Mouse (Mus musculus) left cerebral cortex, postnatal 25 days (tissue): ENCODE measurements at regions not wholly inside any gene's neighbourhood (a gene's known extent, or its start where the extent isn't known, plus 50 kb on each side); places are given as distances from the start of the nearest gene placed in this dataset.

Source experiments
- DNase-seq, 2 experiments: peaks; one replicate each; pipeline ENCODE4 v3.0.0; 2022; ENCODE audit warnings: low spot score in 2 of 2, mixed read lengths in 1 of 2
- intact Hi-C: fragments of 180-260 bp; cut with DNase I; formaldehyde crosslinking; loops from one replicate; pipeline ENCODE4 v1.15.1; 2025

DNA sequence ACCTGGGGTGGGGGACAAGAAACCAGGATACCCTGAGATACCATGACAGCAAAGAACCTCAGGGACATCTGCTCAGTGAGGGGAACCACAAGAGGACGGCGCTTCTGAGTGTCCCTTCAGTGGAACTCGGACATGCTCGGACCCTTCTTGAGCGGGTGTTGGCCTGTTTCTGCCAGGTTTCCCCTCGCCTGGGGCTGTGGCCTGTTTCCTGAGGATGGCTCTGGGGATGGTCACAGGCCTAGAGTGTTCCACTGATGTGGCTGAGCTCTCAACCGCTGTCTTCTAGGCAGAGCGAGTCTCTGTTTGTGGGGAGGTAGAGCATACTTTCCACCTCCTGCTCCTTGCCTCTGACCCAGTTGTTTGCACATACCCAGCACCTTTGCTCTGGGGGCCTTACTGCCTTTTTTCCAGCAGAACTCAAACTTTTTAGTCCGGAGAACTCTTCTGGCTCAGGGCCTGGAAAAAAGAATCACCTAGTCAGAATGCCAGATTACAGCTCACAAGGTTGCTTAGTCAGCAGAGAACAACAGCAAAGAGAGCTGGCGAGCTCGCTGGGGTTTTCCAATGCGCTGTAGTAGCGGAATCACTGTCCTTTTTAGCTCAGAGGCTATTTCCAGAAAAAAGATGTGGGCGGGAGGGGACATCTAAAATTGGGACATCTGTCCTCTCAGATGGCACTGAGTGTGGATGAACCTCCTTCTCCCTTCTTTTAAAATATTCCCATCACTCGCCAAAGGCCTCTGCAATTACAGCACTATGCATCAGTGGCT lies 65.3 kb downstream of the Med10 start:
- intact Hi-C loops, result loop anchor here (5.0 kb wide), 1 partner anchor 130 kb away; the partner anchor contains the start of gene Ube2ql1
- peak; percentile 49 to 94 for DNase-seq

DNA sequence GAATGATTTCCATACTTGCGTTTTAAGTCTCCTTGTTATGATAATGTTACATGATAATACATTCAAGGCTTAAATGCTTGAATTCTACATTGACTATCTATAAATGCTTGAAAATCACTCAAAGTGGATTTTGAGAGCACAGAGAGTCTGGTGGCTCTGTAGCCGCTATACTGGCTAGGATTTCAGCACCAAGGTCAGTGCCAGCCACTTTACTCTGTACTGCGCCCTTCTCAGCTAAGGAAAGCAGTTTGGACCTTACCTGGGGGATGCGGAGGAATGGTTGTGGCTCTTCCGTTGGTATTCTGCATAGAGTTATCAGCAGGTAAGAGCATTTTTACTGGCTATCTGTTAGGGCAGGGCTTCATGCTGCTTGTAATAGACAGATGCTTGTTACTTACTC lies 94.3 kb downstream of the Med10 start:
- intact Hi-C loops, result no loop called here
- no peak for DNase-seq

DNA sequence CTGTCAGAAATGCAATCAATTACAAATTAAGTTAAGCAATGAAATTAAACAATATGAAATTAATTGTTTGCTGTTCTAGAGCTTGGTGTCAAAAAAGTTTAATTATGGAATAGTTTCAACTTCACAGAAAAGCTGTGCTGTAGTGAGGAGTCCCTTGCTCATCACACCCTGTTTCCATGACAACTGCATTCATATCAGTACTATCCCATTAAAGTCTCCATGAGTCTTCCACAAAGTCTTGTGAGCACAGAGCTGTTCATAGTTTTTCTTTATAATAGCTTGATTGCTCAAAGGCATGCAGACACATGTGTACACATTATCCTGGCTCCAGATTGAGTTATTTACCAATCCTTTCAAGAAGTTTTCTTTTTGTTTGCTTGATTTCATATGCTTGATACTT lies 98.9 kb downstream of the Med10 start:
- DNase-seq, result no peak
- intact Hi-C loops, result no loop called here

DNA sequence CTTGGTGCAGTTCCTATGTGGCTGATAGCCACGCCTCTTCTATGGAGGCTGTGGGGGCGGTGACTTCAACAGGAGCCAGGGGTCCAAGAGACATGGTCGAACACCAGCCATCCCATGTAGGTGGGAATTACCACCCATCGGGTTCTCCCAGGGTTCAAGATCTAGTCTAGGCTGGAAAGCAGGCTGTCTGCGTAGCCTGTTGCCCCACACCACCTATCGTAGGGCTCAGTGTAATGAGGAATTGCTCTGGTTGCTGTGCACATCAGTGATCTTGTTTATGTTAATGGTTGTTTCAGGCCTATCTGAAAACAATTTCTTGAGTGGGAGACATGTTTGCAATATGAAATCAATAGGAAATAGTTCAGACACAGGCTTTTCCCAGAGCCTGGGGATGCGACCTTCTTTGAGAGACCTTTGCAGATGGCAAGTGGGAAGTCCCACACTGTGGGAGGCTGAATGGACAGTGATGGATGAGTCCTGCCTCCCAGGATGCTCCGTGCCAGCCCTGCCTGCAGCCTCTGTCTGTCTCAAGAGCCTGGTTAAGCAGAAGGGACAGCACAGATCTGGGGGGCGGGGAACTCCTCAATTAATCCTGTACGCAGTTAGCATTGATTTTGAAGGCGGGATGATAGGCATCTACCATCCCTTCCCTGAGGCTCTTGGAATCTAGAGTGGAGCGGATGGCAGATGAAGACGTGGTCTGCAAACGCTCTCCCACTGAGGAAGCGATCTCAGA lies 104.8 kb downstream of the Med10 start:
- intact Hi-C loops, result no loop called here
- DNase-seq, result no peak

DNA sequence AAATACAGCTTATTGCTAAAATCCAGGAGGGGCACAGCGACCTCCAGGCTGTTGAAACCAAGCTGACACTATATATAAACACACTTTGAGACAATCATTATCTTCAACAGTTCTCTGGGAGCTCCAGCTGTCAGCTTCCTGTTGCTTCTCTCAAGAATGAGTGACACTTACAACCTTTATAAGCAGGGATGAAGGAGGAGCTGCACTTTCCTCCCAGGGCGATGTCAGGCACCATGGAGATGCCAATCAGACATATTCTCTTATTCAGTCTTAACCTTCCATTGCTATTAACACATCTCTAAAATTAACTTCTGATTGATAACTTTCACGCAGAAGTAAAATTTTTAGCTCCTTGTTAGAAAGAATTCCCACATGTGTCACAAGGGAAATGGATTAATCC lies 113.6 kb downstream of the Med10 start:
- intact Hi-C loops, result no loop called here
- no peak for DNase-seq

DNA sequence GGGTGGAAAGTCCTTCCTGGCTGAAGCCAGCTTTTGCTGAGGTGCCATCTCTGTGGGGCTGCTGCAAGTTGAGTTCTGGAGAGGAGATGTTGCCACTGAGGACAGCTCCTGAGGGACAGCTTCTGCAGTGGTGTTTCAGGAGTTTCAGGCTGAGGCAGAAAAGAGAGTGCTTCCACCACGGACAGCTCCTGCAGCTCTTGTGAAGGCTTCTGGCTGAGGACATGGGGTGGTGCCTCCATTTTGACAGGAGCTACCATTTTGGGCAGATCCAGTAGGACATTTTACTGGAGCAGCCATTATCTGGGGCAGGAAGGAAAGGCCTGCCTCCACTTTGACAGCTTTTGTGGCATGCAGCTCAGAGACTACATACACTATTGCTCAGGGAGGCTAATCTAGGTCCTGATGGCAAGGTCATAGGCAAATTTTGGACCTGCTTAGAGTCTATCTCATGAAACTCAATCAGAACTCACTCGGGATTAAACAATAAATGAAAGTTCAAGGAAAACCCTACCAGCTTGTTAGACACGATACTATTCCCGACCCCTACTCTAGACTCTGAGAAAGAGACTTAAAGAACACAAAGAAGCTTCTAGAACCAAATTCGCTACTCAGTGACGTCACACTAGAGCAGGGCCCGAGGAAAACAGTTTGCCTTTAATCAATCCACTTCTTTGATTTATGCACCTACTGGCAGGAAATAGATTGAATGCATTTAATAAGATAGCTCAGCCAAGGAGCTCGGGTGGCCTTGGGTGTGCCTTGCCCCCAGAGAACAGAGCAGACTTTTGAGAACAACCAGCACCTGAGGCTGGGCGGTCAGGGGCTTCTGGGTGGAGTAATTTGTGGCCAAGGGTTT lies 130.7 kb downstream of the Med10 start:
- DNase-seq, result no peak
- intact Hi-C loops, result no loop called here

DNA sequence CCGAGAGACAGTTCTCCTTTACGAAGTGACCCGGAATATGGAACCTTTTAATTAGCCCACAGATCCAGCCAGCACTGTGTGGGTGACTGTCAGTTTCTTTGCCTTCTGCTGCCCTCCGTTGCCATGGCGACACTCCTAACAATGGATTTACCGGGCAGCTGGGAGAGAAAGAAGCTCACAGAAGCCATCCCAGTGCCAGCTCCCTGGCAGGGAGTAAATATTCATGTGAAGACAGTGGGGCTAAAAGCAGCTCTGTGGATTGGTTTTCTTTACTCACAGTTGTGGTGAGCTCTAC lies 131.3 kb downstream of the Med10 start:
- peak; percentile 70 to 81 for DNase-seq
- intact Hi-C loops, result no loop called here

DNA sequence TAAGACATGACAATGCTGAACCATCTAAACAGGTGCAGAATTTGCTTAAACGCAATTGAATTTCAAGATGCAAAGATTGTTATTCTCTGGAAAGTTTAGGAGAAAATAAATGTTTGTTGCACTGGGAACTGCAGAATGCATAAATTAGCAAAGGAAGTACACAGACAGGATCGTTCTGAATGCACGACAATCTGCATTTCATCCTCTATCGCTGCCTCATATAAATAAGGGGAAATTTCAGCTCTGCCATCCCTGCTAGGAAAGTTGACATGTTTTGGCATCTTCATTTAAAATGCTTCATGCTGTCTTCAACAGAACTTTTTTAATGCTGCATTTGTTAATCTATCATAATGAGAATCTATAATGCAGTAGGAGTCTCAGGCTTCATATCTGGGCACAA lies 137.6 kb downstream of the Med10 start:
- DNase-seq, result no peak
- intact Hi-C loops, result no loop called here

DNA sequence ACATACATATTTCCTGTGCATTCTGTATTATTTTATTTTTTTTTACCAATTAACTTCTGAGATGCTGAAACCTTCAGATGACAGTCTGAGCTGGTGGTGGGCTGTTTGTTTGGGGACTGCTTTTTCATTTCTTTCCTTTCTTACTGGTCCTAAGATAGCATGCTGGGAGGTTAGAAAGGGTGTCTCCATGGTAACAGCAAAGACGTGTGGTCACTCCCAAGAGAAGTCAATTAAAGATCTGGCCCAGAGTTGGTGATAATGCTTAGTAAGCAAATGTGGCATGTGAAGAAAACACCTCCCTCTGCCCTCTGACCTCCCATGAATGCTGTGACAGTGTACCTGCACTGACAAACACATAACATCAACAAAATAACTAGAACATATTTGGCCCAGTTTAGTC lies 142.5 kb downstream of the Med10 start:
- intact Hi-C loops, result no loop called here
- no peak for DNase-seq

DNA sequence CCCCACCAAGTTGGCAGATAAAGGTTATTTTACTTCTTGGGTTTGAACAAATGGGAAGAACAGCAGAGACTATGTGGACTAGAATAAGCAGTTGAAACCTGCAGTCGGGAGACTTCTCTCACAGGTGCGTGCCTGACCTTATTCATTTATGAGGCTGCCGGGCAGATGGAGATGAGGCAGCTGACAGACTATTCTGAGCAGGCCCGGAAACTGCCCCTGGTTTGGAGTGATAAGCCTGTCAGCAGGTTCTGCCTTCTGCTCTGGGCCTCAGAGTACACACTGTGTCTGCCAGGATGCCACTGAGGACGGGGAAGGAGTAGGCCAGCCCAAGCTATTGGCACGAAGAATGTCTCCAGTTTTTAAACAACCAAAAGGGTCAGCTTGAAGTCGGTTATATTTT lies 144.4 kb downstream of the Med10 start:
- DNase-seq, result no peak
- intact Hi-C loops, result no loop called here

DNA sequence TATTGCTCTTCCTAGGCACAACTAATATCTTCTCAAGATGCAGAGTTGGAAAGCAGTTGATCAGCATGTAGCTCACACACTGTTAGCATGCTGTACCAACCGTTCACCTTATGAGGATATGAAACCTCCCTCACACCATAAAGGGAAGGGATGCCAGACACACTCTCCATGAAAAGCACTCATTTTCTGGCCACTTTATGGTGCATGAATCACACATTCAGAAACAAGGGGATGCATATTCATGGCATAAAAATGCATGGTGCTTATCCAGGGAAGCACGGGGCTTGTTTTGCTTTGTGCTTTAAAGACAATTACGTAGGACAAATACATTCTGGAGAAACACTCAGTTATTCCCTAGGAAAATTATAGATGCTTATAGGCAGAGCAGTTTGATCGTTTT lies 149.9 kb downstream of the Med10 start:
- DNase-seq, result peak in 1 of 2 experiments; percentile 54
- intact Hi-C loops, result no loop called here

DNA sequence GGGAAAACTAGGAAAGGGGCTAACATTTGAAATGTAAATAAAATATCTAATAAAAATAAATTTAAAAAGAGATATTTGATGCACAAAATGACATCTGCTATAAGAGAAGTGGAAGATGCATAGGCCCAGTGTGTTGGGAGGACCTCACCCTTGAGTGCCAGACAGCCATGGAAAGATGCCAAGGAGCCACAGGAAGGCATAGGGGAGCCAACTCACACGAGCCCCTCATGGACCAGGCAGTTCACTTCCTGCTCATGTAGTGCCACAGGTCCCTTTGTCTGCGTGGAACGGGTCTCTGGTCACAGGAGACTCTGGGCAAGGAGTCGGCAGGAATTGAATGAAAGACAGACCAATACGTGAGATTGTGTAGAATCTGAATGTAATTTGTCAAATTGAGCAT lies 152.0 kb downstream of the Med10 start:
- intact Hi-C loops, result no loop called here
- no peak for DNase-seq

DNA sequence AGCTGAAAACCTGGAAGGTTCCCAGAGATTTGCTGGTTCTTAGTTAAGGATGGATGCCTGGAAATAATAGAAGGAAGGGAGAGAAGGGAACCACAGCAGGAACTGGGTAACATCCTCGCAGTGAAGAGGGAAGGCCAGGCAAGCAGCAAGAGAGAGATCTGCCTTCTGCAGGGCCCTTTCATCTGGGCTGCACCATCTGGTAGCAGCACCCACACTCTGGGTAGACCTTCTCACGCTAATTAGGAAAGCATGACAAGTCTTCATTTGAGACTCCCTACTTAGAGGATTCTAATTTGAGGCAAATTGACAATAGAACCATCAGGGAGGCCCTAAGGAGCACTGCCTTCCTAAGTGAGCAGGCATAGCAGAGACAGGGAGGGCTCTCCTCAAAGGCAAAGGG lies 153.3 kb downstream of the Med10 start:
- DNase-seq, result peak in 1 of 2 experiments; percentile 50
- intact Hi-C loops, result no loop called here

DNA sequence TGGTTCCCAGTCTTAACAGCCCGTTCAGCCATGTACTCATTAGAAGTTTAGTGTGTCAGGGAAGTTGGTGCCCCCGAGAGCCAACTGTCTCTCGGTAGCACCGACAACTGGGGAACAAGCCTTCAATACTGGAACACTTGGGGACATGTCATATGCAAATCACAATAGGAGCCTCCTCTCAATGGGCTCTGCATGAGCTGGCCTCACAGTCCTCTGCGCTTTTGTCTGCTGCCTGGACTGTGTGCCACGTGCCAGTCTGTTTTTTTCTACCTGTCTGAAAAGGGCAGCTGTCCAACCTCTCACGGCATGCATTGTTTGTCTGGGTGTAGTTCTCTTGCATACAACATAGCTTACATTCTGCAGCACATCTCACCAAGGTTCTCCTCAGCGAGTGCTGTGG lies 161.7 kb downstream of the Med10 start:
- no peak for DNase-seq

DNA sequence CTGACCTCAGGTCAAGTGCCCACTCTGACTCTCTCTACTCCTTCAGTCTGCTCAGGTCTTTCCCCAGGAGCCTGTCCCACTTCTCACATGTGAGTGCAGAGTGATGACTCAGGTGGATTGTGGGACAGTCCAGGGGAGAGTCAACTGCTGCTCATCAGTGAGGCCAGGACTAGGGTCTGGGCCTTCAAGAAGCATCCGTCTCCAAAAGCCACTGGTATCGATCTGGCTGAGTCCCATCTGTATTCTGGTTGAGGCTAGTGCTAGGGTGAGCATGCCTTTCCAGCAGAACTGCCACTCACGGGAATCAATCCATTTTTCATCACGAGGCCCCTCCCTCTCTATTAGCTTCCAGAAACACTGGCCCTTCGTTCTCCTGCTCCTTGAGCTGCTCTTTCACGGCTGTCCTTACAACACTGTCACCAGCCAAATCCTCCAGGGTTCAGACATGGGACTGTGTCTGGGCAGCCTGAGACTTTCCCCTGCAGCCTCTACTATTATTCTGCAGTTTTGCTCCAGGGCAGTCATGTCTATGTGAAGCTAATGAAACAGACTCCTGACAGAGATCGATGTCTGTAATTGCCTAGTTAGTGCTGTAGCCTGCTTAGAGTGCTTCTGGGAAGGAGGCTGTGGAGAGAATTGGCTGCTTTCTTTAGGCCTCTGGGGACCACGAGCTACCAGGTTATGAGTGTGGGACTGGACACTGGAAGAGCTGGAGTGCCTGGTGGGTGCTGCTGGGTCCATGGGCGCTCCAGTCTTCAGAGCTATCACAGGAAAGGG lies 169.3 kb downstream of the Med10 start:
- intact Hi-C loops, result no loop called here
- no peak for DNase-seq

More for the DNA sequence above, 161.7 kb downstream of the Med10 start:
- intact Hi-C loops, result no loop called here

DNA sequence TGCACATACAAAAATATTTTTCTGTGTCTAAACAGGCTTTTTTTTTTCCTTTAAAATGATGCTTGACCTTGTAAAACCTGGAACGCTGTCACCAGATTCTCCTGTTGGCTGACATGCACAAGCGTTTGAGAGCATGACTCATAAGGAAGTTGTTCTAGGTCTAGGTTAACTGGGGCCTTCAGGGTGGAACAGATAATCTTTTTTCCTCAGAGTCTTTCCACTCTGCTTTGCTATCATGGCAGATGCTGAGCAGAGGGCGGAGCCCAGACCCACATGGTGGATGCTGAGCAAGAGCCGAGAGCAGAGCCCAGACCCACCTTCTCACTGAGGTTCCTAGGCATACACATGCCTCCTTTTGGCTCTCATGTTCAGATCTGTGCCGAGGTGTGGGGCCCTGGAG lies 172.6 kb downstream of the Med10 start:
- no peak for DNase-seq
- intact Hi-C loops, result no loop called here

DNA sequence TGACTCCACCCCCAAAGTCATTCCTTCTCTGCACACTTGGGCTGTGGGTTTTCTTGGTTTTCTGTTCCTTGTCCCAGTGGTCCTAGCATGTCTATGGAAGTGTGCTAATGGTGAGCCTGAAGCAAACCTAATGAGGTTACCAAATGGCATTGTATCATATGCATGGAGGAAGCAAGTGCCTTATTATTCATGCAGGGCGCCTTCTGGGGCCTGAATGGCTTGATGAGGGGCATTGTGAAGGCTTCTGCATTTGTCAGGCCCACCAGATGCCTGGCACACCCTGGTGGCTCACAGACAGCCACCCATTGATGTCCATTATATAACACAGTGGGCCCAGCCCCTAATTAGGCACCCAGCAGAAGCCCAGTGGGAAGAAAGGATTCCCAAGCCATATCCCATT lies 182.0 kb downstream of the Med10 start:
- intact Hi-C loops, result no loop called here
- DNase-seq, result no peak

DNA sequence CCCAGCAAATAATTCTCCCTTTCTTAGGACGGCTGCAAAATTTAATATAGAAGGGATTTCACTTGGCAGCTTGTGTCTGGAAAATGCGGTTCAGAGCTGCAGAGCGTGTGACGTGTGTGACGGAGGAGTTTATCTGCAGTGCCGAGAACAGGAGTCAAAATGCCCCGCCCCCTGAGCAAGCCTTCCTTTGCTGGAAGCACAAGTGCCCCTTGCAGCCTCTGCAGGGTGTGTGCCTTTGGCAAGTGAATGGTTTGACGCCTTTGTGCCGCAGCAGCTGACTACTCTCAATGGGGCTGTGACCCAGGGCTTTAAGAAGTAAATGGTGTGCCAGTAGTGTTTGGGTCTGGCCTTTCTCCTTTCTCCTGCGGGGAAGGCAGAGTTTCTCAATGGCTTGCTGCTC lies 185.0 kb downstream of the Med10 start:
- peak; percentile 18 to 55 for DNase-seq
- intact Hi-C loops, result no loop called here

DNA sequence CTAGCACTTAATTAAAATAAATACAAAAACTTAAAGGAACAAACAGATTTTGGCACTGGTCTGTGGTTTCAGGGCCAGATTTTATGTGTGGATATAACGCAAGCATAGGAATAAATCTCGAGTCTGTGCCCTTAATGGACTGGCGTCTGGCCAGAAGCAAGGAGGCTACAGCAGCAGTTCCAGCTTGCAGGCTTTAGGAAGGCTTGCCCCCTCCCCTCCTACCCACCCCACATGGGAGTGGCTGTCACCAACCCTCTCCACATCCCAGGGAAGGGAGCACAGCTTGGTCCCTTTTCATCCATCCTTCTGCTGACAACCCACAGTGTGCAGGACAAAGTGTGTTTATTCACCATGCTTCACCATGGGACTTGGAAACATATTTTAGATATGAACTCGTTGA lies 186.1 kb downstream of the Med10 start:
- intact Hi-C loops, result no loop called here
- DNase-seq, result peak; percentile 9 to 16
